Mouse (Mus musculus) liver, adult 2 months (tissue): Measurements from ENCODE around the gene Gm364.

Source experiments
- CTCF ChIP-seq: fragments of 200-500 bp; IDR thresholded peaks from 2 replicates; pipeline ENCODE4 v1.5.1; 2011; ENCODE audit warnings: low read depth, low read length, control low read depth
- POLR2A ChIP-seq: fragments of 200-500 bp; IDR thresholded peaks from 2 replicates; pipeline ENCODE4 v1.6.1; 2011; ENCODE audit warnings: low read length, control low read depth; ENCODE audit not compliant: insufficient read depth; ENCODE audit errors: extremely low read depth

DNA sequence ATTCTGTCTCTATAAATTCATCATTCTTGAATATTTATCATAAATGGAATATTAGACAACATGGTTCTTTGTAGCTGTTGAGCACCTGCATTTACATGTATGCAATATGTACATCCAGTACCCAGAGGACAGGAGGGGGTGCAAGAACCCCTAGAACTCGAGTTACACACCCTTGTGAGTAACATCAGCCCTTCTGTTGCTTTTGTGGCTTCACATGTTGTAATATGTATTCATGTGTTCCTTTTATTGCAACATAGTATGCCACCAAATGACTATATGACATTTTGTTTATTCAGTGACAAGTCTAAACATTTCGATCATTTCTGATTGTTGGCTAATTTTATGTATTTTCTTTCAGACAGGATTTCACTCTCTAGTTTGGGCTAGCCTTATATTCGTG lies 31.9 kb upstream of the Gm364 start:
- TF ChIP-seq CTCF (no peak), POLR2A (no peak)
